Mouse (Mus musculus) E14TG2a.4 (cell line): Measurements from ENCODE around the gene Vasn.

Experiments
- H3K27me3 ChIP-seq: 2 replicates; pipeline ENCODE4 v1.6.1; 2014; ENCODE audit warnings: low read length, control low read depth; ENCODE audit not compliant: insufficient read depth
- H3K36me3 ChIP-seq: 2 replicates; pipeline ENCODE4 v1.6.1; 2014; ENCODE audit warnings: low read length, control low read depth; ENCODE audit not compliant: insufficient read depth
- H3K4me1 ChIP-seq: replicated peaks from 2 replicates; pipeline ENCODE4 v1.6.1; 2014; ENCODE audit warnings: low read depth, low read length, control low read depth
- H3K4me3 ChIP-seq: replicated peaks from 2 replicates; pipeline ENCODE4 v1.5.1; 2014; ENCODE audit warnings: mild to moderate bottlenecking, low read length
- H3K9me3 ChIP-seq: 2 replicates; pipeline ENCODE4 v1.6.1; 2014; ENCODE audit warnings: low read length, control low read depth
- CTCF ChIP-seq: conservative IDR thresholded peaks from 2 replicates; pipeline ENCODE4 v1.5.1; 2014; ENCODE audit warnings: low read length
- NANOG ChIP-seq: IDR thresholded peaks from 2 replicates; pipeline ENCODE4 v1.6.1; 2014; ENCODE audit warnings: borderline replicate concordance, low read length, mixed read lengths
- POU5F1 ChIP-seq: IDR thresholded peaks from 2 replicates; pipeline ENCODE4 v1.6.1; 2014; ENCODE audit warnings: low read length, borderline replicate concordance

Gene Vasn

GRCm38 (mm10) chr16:4603453-4603837 lies 36.3 kb upstream of the Vasn start:
- no peak for TF ChIP-seq CTCF
- no peak for TF ChIP-seq POU5F1
- no peak for TF ChIP-seq NANOG
- no peaks in the 10 kb centered on the region for H3K9me3 ChIP-seq

GRCm38 (mm10) chr16:4604293-4604837 lies 35.4 kb upstream of the Vasn start:
- Histone ChIP-seq H3K27me3 (no peaks in the 10 kb centered on the region), H3K4me1 (peaks cover 100% of the 10 kb centered on the region), H3K4me3 (peak overlapping the region; percentile 53), H3K9me3 (no peaks in the 10 kb centered on the region), H3K36me3 (peaks cover 29% of the 10 kb centered on the region)
- no peak for TF ChIP-seq CTCF
- TF ChIP-seq NANOG: no peak
- TF ChIP-seq POU5F1: no peak

More at GRCm38 (mm10) chr16:4603453-4603837, 36.3 kb upstream of the Vasn start:
- H3K4me1 ChIP-seq: peaks cover 100% of the 10 kb centered on the region
- H3K27me3 ChIP-seq: no peaks in the 10 kb centered on the region
- peaks cover 23% of the 10 kb centered on the region for H3K36me3 ChIP-seq
- peak overlapping the region; percentile 63 for H3K4me3 ChIP-seq

- H3K9me3 ChIP-seq: no peaks in the 10 kb centered on the region
- H3K27me3 ChIP-seq: no peaks in the 10 kb centered on the region
- peaks cover 35% of the 10 kb centered on the region for H3K36me3 ChIP-seq
- TF ChIP-seq CTCF (no peak), POU5F1 (no peak), NANOG (no peak)
- peak overlapping the region; percentile 53 for H3K4me3 ChIP-seq
- peaks cover 100% of the 10 kb centered on the region for H3K4me1 ChIP-seq
These were observed 34.1 kb upstream of the Vasn start for GRCm38 (mm10) chr16:4605514-4606131.

DNA sequence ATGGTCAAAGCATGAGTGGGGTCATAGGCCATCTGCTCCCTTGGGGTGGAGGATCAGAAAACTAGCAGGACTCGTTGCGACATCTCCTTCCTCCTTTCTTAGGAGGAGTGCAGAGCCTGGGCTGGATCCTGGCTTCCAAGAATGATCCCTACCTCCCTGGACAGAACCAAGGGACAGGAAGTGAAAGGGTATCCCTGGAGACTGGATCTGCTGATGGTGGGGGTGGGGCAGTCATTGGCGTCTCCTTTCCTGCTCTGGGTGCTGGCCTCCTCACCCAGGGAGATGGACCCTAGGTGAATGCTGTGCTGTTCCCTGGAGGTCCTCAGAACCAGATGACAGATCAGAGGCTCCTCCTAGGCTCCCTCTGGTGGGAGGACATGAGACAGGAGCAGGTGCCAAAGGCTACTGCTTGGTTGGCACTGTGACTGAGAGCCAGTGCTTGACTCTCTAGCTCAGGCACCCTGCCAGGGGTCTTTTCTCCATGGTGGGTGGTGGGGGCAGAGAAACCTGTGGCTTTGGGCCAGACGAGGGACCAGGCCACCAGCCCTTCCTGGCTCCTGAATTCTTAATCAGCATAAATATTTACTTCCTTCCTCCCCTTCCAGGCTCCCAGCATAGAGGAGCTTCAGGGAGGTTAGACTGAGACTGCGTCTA lies 33.2 kb upstream of the Vasn start:
- TF ChIP-seq CTCF: no peak
- TF ChIP-seq POU5F1: no peak
- TF ChIP-seq NANOG: no peak
- no peaks in the 10 kb centered on the region for H3K9me3 ChIP-seq
- peak overlapping the region; percentile 53 for H3K4me3 ChIP-seq
- H3K36me3 ChIP-seq: peaks cover 45% of the 10 kb centered on the region
- H3K4me1 ChIP-seq: peaks cover 98% of the 10 kb centered on the region
- no peaks in the 10 kb centered on the region for H3K27me3 ChIP-seq

DNA sequence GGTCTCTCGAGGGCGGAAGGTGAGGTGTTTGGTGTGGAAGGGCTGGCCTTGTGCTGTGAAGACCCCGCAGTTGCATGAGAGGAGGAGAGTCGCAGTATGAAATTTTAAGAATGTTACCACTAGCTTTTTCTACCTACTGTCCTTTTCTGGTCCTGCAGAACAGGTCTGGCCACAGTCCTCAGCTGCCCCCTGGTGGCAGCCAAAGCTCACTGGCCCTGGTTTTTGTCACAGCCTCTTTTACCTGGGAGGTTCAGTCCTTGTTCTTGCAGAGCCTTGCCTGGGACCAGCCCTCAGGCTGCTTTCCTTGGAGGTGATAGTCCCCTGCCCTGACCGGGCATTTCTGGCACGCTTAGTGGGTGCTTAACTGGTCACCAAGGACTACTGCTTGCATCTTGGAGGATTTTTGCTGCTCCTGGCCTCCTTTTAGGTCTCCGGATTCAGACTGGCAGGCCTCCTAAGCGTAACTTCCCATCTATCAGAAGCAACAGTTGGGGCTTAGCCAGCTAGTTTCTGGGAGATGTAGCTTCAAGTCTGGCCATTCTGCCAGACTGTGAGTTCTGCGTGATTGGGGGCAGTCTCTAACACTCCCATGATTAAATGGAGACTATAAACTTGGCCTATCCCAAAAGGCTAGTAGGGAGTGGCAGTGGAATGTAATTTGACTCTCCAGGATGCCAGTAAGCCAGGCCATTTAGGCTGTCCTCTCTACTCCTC lies 31.8 kb upstream of the Vasn start:
- H3K36me3 ChIP-seq: peaks cover 59% of the 10 kb centered on the region
- peak overlapping the region; percentile 49 for H3K4me3 ChIP-seq
- TF ChIP-seq CTCF: peak; percentile 89
- no peak for TF ChIP-seq POU5F1
- H3K27me3 ChIP-seq: no peaks in the 10 kb centered on the region
- no peaks in the 10 kb centered on the region for H3K9me3 ChIP-seq
- peaks cover 92% of the 10 kb centered on the region for H3K4me1 ChIP-seq

- Histone ChIP-seq H3K27me3 (no peaks in the 10 kb centered on the region), H3K4me3 (peak overlapping the region; percentile 49), H3K4me1 (peaks cover 92% of the 10 kb centered on the region), H3K9me3 (no peaks in the 10 kb centered on the region), H3K36me3 (peaks cover 65% of the 10 kb centered on the region)
- TF ChIP-seq POU5F1: no peak
- TF ChIP-seq NANOG: no peak
- no peak for TF ChIP-seq CTCF
These were observed 31.1 kb upstream of the Vasn start for GRCm38 (mm10) chr16:4608532-4609059.

DNA sequence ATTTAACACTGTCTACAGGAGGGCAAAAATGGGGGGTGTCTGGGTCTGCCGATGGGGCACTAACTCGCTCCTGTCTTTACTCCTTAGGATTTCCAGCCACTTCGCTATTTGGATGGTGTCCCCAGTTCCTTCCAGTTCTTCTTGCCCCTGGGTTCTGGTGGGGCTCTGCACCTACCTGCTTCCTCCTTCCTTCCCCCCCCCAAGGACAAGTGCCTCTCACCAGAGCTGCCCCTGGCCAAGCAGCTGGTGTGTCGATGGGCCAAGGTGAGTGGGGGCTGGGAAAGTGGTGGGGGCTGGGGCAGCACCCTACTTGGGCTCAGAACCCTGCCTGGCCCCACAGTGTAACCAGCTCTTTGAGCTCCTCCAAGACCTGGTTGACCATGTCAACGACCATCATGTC lies 28.5 kb upstream of the Vasn start:
- Histone ChIP-seq H3K4me1 (peaks cover 79% of the 10 kb centered on the region), H3K4me3 (no peak overlapping the region; the same call in 1 of the 2 replicates), H3K36me3 (peaks cover 91% of the 10 kb centered on the region), H3K27me3 (no peaks in the 10 kb centered on the region), H3K9me3 (no peaks in the 10 kb centered on the region)
- no peak for TF ChIP-seq CTCF
- TF ChIP-seq POU5F1: no peak
- no peak for TF ChIP-seq NANOG

- H3K9me3 ChIP-seq: no peaks in the 10 kb centered on the region
- H3K4me1 ChIP-seq: peaks cover 78% of the 10 kb centered on the region
- TF ChIP-seq CTCF: peak; percentile 78
- no peak for TF ChIP-seq POU5F1
- H3K4me3 ChIP-seq: no peak overlapping the region; the same call in 1 of the 2 replicates
- peaks cover 96% of the 10 kb centered on the region for H3K36me3 ChIP-seq
- H3K27me3 ChIP-seq: no peaks in the 10 kb centered on the region
These were observed 28.1 kb upstream of the Vasn start for GRCm38 (mm10) chr16:4611676-4612075.
